Mouse (Mus musculus) kidney, postnatal 0 days (tissue): ENCODE measurements around the gene Rai1. TPM values are rescaled to one million over a fixed set of nuclear protein-coding genes. Genes with fewer than 3 reads are reported as not detected.
A peak's percentile ranks its signal among the peaks of the same experiment; 100 is the strongest.

Experiments
- ATAC-seq: fragments of 200-750 bp; cut with Nextera tagmentation; replicated peaks from 2 replicates; pipeline ENCODE4 v1.8.0; 2017; ENCODE audit warnings: low read depth, moderate number of reproducible peaks, moderate TSS enrichment, moderate library complexity; ENCODE audit not compliant: low FRiP score
- DNase-seq: peaks from one replicate; pipeline ENCODE4 v3.0.0-alpha.2; 2016; ENCODE audit warnings: low spot score
- H3K27ac ChIP-seq: fragments of 300-500 bp; sonication (generic); 2 replicates; pipeline ENCODE4 v1.5.1; 2014; ENCODE audit warnings: mild to moderate bottlenecking
- H3K27me3 ChIP-seq: fragments of 300-500 bp; sonication (generic); 2 replicates; pipeline ENCODE4 v1.6.1; 2014; ENCODE audit warnings: low read length, mixed read lengths; ENCODE audit not compliant: insufficient read depth
- H3K36me3 ChIP-seq: fragments of 300-500 bp; sonication (generic); 2 replicates; pipeline ENCODE4 v1.6.1; 2014; ENCODE audit warnings: low read length, mixed read lengths; ENCODE audit not compliant: insufficient read depth
- H3K4me1 ChIP-seq: fragments of 300-500 bp; sonication (generic); replicated peaks from 2 replicates; pipeline ENCODE4 v1.6.1; 2014; ENCODE audit warnings: antibody characterized with exemption, low read length, mixed read lengths; ENCODE audit not compliant: insufficient read depth
- H3K4me2 ChIP-seq: fragments of 300-500 bp; sonication (generic); 2 replicates; pipeline ENCODE4 v1.6.1; 2014; ENCODE audit warnings: mild to moderate bottlenecking, low read length, moderate library complexity, mixed read lengths
- H3K4me3 ChIP-seq: fragments of 300-500 bp; sonication (generic); replicated peaks from 2 replicates; pipeline ENCODE4 v1.5.1; 2014; ENCODE audit warnings: low read depth, low read length
- H3K9ac ChIP-seq: fragments of 300-500 bp; sonication (generic); 2 replicates; pipeline ENCODE4 v1.6.1; 2014; ENCODE audit warnings: low read depth, low read length
- H3K9me3 ChIP-seq: fragments of 300-500 bp; sonication (generic); replicated peaks from 2 replicates; pipeline ENCODE4 v1.6.1; 2016; ENCODE audit warnings: low read length, inconsistent platforms, mixed read lengths
- CTCF ChIP-seq: IDR thresholded peaks from 2 replicates; pipeline ENCODE4 v1.5.1; 2016; ENCODE audit warnings: antibody characterized with exemption, low read depth, mild to moderate bottlenecking, moderate library complexity
- WGBS: fragments of 180-500 bp; shearing (Covaris S2); extraction: QIAGEN DNeasy Blood & Tissue Kit; methylation state at CpG from one replicate; pipeline ENCODE4 v1.1.7; 2014; 5-methylcytosine and 5-hydroxymethylcytosine counted together
- polyA plus RNA-seq: library from polyadenylated mRNA; unstranded; fragments of >200 nt; fragmentation: Nextera tagmentation; extraction: Ambion mirVana; gene quantifications from 2 replicates; pipeline ENCODE4 v1.2.1, GENCODE M21; 2015

Gene Rai1
- polyA plus RNA-seq, 1 experiment from 2014 or later, result 15.2 TPM

- ATAC-seq (no peak), DNase-seq (no peak)
- WGBS, result 58% methylated on average over 3 of the region's 3 CpGs
- H3K4me1 ChIP-seq, result no peaks in the 10 kb centered on the region
- H3K4me2 ChIP-seq, result no peak overlapping the region
- no peak overlapping the region for H3K27ac ChIP-seq
- no peaks in the 10 kb centered on the region for H3K9me3 ChIP-seq
- H3K36me3 ChIP-seq, result no peaks in the 10 kb centered on the region
- H3K4me3 ChIP-seq, result no peak overlapping the region
- no peak overlapping the region for H3K9ac ChIP-seq
- H3K27me3 ChIP-seq, result no peaks in the 10 kb centered on the region
- no peak for TF ChIP-seq CTCF
Measured at GRCm38 (mm10) chr11:60076183-60076582, 28.6 kb upstream of the Rai1 start.

DNA sequence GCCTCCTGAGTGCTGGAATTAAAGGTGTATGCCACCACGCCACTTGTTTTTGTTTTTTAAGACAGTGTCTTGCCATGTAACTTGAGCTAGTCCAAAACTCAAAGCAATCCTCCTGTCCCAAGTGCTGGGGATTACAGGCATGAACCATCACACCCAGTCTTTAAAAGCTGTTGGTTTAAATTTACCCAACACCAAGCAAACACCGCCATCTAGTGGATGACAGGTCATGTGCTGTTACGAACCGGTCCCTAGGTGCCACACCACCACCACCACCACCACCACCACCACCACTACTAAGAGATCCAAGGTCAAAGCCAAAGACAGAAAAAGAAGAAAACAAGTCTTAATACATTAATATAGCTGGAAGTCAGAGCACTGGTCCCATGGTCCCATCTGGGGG is 28.0 kb upstream of the Rai1 start:
- H3K9ac ChIP-seq, result no peak overlapping the region
- H3K27ac ChIP-seq, result no peak overlapping the region
- TF ChIP-seq CTCF, result peak; percentile 83
- H3K4me3 ChIP-seq, result no peak overlapping the region
- no peaks in the 10 kb centered on the region for H3K4me1 ChIP-seq
- H3K4me2 ChIP-seq, result no peak overlapping the region
- DNase-seq (peak; percentile 84), ATAC-seq (no peak; the same call in 1 of the 2 replicates)
- no peaks in the 10 kb centered on the region for H3K36me3 ChIP-seq
- H3K27me3 ChIP-seq, result no peaks in the 10 kb centered on the region
- 15% methylated on average over 4 of the region's 4 CpGs for WGBS
- H3K9me3 ChIP-seq, result no peaks in the 10 kb centered on the region

DNA sequence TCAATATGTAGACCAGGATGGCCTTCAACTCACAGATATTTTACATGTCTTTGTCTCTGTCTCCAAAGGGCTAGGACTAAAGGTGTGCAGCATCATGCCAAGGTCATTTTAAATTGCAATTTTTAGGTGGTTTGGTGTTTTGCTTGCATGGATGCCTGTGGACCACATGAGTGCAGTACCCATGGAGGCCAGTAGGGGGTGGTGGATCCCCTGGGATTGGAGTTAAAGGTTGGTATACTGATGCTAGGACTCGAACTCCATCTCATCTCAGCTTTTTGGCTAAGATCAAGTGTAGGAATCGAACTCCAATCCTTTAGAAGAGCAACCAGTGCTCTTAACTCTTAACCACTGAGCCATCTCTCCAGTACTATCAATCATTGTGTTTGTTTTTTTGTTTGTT is 20.2 kb upstream of the Rai1 start:
- H3K27ac ChIP-seq, result no peak overlapping the region
- no peak overlapping the region for H3K4me2 ChIP-seq
- H3K36me3 ChIP-seq, result no peaks in the 10 kb centered on the region
- H3K27me3 ChIP-seq, result no peaks in the 10 kb centered on the region
- no peak overlapping the region for H3K9ac ChIP-seq
- peak; percentile 76 for TF ChIP-seq CTCF
- H3K9me3 ChIP-seq, result no peaks in the 10 kb centered on the region
- ATAC-seq, result no peak
- 43% methylated on average over 2 of the region's 2 CpGs for WGBS
- DNase-seq, result peak; percentile 15
- no peak overlapping the region for H3K4me3 ChIP-seq
- H3K4me1 ChIP-seq, result no peaks in the 10 kb centered on the region

GRCm38 (mm10) chr11:60086676-60087075 is 18.1 kb upstream of the Rai1 start:
- no peaks in the 10 kb centered on the region for H3K9me3 ChIP-seq
- H3K27me3 ChIP-seq, result no peaks in the 10 kb centered on the region
- H3K4me3 ChIP-seq, result no peak overlapping the region
- H3K36me3 ChIP-seq, result no peaks in the 10 kb centered on the region
- H3K4me1 ChIP-seq, result peaks cover 5% of the 10 kb centered on the region; the same call in 1 of the 2 replicates
- WGBS, result 55% methylated on average over 1 of the region's 1 CpGs
- no peak for TF ChIP-seq CTCF
- H3K27ac ChIP-seq, result no peak overlapping the region
- DNase-seq (no peak), ATAC-seq (no peak)
- no peak overlapping the region for H3K4me2 ChIP-seq
- no peak overlapping the region for H3K9ac ChIP-seq

DNA sequence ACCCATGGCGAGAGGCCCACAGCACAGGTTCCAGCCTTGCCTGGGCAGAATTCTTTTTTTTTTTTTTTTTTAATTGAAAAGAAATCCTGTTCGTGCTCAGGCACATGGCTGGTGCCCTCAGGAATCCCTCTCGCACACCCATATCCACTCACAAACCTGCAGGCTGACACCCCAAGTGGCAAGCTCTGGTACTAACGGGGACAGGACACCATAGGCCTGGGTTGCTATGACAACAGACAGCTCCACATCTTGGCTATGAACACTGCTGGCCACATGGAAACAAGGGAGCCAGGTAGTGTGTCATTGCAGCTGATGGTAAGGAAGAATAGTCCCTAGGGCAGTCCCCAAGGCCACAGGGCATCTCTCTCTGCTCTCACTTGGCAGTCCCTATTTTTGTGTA is 15.9 kb upstream of the Rai1 start:
- no peaks in the 10 kb centered on the region for H3K27me3 ChIP-seq
- WGBS, result 49% methylated on average over 4 of the region's 4 CpGs
- H3K9me3 ChIP-seq, result no peaks in the 10 kb centered on the region
- no peak overlapping the region for H3K27ac ChIP-seq
- H3K4me2 ChIP-seq, result no peak overlapping the region
- no peaks in the 10 kb centered on the region for H3K36me3 ChIP-seq
- no peak overlapping the region for H3K9ac ChIP-seq
- no peak overlapping the region for H3K4me3 ChIP-seq
- peak; percentile 42; the same call in 1 of the 2 replicates for TF ChIP-seq CTCF
- DNase-seq, result peak; percentile 71
- peaks cover 5% of the 10 kb centered on the region; the same call in 1 of the 2 replicates for H3K4me1 ChIP-seq
- ATAC-seq, result peak; percentile 59; the same call in 1 of the 2 replicates

GRCm38 (mm10) chr11:60090696-60091421 is 14.0 kb upstream of the Rai1 start:
- no peak overlapping the region for H3K4me3 ChIP-seq
- H3K4me1 ChIP-seq, result peaks cover 5% of the 10 kb centered on the region; the same call in 1 of the 2 replicates
- no peak overlapping the region for H3K4me2 ChIP-seq
- no peak overlapping the region for H3K9ac ChIP-seq
- 27% methylated on average over 5 of the region's 5 CpGs for WGBS
- TF ChIP-seq CTCF, result no peak
- ATAC-seq (no peak), DNase-seq (no peak)
- no peaks in the 10 kb centered on the region for H3K9me3 ChIP-seq
- H3K27ac ChIP-seq, result no peak overlapping the region
- no peaks in the 10 kb centered on the region for H3K27me3 ChIP-seq
- H3K36me3 ChIP-seq, result no peaks in the 10 kb centered on the region

DNA sequence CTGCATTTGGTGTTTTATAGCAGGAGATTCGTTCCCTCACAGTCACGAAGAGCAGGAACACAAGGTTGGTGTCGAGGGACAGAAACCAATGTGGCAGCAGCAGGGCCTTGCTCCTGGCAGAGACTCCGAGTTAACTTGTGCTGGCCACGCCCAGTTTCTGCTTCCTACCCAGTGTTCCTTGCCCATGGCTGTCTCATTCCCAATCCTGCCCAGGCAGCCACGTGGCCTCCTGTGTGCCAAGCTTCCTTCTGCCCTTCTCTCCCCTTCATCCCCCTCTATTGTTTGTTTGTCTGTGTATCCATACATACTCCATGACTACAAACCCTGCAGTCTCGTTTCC is 13.4 kb upstream of the Rai1 start:
- peaks cover 5% of the 10 kb centered on the region; the same call in 1 of the 2 replicates for H3K4me1 ChIP-seq
- H3K4me3 ChIP-seq, result no peak overlapping the region
- DNase-seq (no peak), ATAC-seq (no peak)
- no peaks in the 10 kb centered on the region for H3K9me3 ChIP-seq
- no peak overlapping the region for H3K27ac ChIP-seq
- WGBS, result 61% methylated on average over 7 of the region's 7 CpGs
- H3K36me3 ChIP-seq, result no peaks in the 10 kb centered on the region
- TF ChIP-seq CTCF, result no peak
- no peak overlapping the region for H3K9ac ChIP-seq
- H3K27me3 ChIP-seq, result no peaks in the 10 kb centered on the region
- no peak overlapping the region for H3K4me2 ChIP-seq
